Mouse (Mus musculus): Measurements from ENCODE around the gene Malsu1. TPM values are rescaled to one million over a fixed set of nuclear protein-coding genes. Genes with fewer than 3 reads are reported as not detected.

The Malsu1 gene
- total RNA-seq, 2 experiments from 2014 or later = 36.3 to 36.6 TPM

GRCm38 (mm10) chr6:49131855-49132254 lies 58.3 kb downstream of the Malsu1 start:
- no peak for DNase-seq
- intact Hi-C loops (cut with DNase I) = no loop called here

DNA sequence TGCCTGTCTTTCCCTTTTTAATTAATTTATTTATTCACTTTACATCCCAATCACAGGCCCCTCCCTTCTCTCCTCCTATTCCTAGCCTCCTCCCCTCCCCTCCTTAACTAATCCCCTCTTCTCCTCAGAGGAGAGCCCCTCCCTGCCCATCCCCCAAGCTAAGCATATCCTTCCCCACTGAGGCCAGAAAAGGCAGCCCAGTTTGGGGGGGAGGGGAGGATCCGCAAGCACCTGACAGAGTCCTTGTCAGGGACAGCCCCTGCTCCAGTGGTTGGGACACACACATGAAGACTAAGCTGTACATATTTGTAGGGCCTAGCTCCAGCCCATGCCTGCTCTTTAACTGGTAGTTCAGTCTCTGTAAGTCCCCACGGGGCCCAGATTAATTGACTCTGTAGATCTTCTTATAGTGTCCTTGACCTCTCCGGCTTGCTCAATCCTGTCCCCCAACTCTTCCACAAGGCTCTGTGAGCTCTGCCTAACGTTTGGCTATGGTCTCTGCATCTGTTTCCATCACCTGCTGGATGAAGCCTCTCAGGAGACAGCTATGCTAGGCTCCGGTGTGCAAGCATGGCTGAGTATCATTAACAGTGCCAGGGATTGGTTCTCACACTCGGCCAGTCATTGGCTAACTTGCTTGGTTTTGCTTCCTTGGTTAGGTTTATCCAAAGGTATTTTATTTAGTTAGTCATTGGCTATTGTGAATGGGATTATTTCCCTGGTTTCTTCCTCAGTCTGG lies 58.9 kb downstream of the Malsu1 start:
- no peak for DNase-seq
- intact Hi-C loops (cut with DNase I) = no loop called here

Other genes with a start within 250 kb of the Malsu1 start
- gene Tmem176a, start 232.9 kb upstream of the Malsu1 start, total RNA-seq (2021) = 10 to 100 TPM in 1 of 2 experiments, 1 to 10 TPM in 1; 8.8 to 10.4 TPM
- 10 to 100 TPM; 25.8 to 32.2 TPM for gene Tmem176b, start 232.3 kb upstream of the Malsu1 start, total RNA-seq (2021)
- gene Aoc1, start 200.9 kb upstream of the Malsu1 start, total RNA-seq (2021) = not detected
- gene 1600015I10Rik, start 143.9 kb upstream of the Malsu1 start, total RNA-seq (2021) = not detected
- gene Doxl2, start 98.8 kb upstream of the Malsu1 start, total RNA-seq (2021) = not detected
- gene Svs1, start 86.9 kb upstream of the Malsu1 start, total RNA-seq (2021) = not detected
- gene Gpnmb, start 37.2 kb upstream of the Malsu1 start, total RNA-seq (2021) = under 1 TPM; 0.40 to 0.87 TPM
- gene Igf2bp3, start 141.2 kb downstream of the Malsu1 start, total RNA-seq (2021) = 1 to 10 TPM; 5.0 to 6.5 TPM
- 10 to 100 TPM; 91.9 to 94.1 TPM for gene Tra2a, start 190.2 kb downstream of the Malsu1 start, total RNA-seq (2021)
- 1 to 10 TPM; 4.8 to 5.2 TPM for gene Ccdc126, start 245.5 kb downstream of the Malsu1 start, total RNA-seq (2021)